Mouse (Mus musculus): ENCODE measurements around the gene Dnah11. TPM values are rescaled to one million over a fixed set of nuclear protein-coding genes. Genes with fewer than 3 reads are reported as not detected.

Gene Dnah11
- total and polyA plus RNA-seq, 3 experiments = 0.11 to 0.77 TPM; not detected in 1

- TF ChIP-seq RCOR1 (IDR thresholded peaks at IDR 0.05; ENCODE audit: low read depth, low read length) (no peak), SIN3A (IDR thresholded peaks at IDR 0.05; ENCODE audit: low read length) (no peak), JUND (IDR thresholded peaks at IDR 0.05; ENCODE audit: low read depth, low read length) (no peak), EP300 (IDR thresholded peaks at IDR 0.05; ENCODE audit: low read depth in 1 of 2, low read length in 2 of 2) (no peak), GATA1 (IDR thresholded peaks at IDR 0.05; ENCODE audit: low read depth, low read length) (no peak), NELFE (IDR thresholded peaks at IDR 0.05; ENCODE audit: low read depth, low read length) (no peak), POLR2A (IDR thresholded peaks at IDR 0.05; ENCODE audit: control insufficient read depth in 1 of 2, insufficient read depth in 1 of 2, low read depth in 1 of 2, low read length in 2 of 2, poor library complexity in 1 of 2) (no peak), ETS1 (IDR thresholded peaks at IDR 0.05; ENCODE audit: low read depth, low read length) (no peak), MXI1 (IDR thresholded peaks at IDR 0.05; ENCODE audit: low read depth, low read length) (no peak)
- H3K4me3 ChIP-seq (ENCODE audit: control insufficient read depth in 1 of 2, insufficient read depth in 1 of 2, low read depth in 2 of 2, low read length in 2 of 2) = no peak overlapping the region
- H3K4me1 ChIP-seq (ENCODE audit: control insufficient read depth in 1 of 2, insufficient read depth in 2 of 2, low read length in 2 of 2) = no peaks in the 10 kb centered on the region
- no peak for DNase-seq (ENCODE audit: low read depth, low spot score)
- H3K9me3 ChIP-seq (replicated peaks; ENCODE audit: insufficient read depth, low read length) = no peaks in the 10 kb centered on the region
- no peak overlapping the region for H3K9ac ChIP-seq (ENCODE audit: control insufficient read depth, low read depth, low read length, poor library complexity, severe bottlenecking)
- H3K36me3 ChIP-seq (ENCODE audit: control insufficient read depth in 1 of 2, insufficient read depth in 2 of 2, low read length in 2 of 2) = no peaks in the 10 kb centered on the region
- H3K27me3 ChIP-seq (ENCODE audit: control insufficient read depth in 1 of 2, insufficient read depth in 2 of 2, low read length in 2 of 2) = no peaks in the 10 kb centered on the region; a peak in 1 of 4 replicates
- H3K27ac ChIP-seq (ENCODE audit: control insufficient read depth, low read depth, low read length) = no peak overlapping the region
- H3K79me2 ChIP-seq (ENCODE audit: control insufficient read depth, insufficient read depth, low read length, poor library complexity) = no peaks in the 10 kb centered on the region
Measured at GRCm38 (mm10) chr12:117938214-117938613, 260.6 kb downstream of the Dnah11 start.

- Histone ChIP-seq H3K27ac (ENCODE audit: control insufficient read depth, low read depth, low read length) (no peak overlapping the region), H3K36me3 (ENCODE audit: control insufficient read depth in 1 of 2, insufficient read depth in 2 of 2, low read length in 2 of 2) (no peaks in the 10 kb centered on the region), H3K9ac (ENCODE audit: control insufficient read depth, low read depth, low read length, poor library complexity, severe bottlenecking) (no peak overlapping the region), H3K4me1 (ENCODE audit: control insufficient read depth in 1 of 2, insufficient read depth in 2 of 2, low read length in 2 of 2) (no peaks in the 10 kb centered on the region), H3K79me2 (ENCODE audit: control insufficient read depth, insufficient read depth, low read length, poor library complexity) (no peaks in the 10 kb centered on the region), H3K27me3 (ENCODE audit: control insufficient read depth in 1 of 2, insufficient read depth in 2 of 2, low read length in 2 of 2) (peaks cover 0 to 2% of the 10 kb centered on the region in 2 experiments; a peak in 2 of 4 replicates), H3K9me3 (replicated peaks; ENCODE audit: insufficient read depth, low read length) (no peaks in the 10 kb centered on the region), H3K4me3 (ENCODE audit: control insufficient read depth in 1 of 2, insufficient read depth in 1 of 2, low read depth in 2 of 2, low read length in 2 of 2) (no peak overlapping the region)
- peak; percentile 16 for DNase-seq (ENCODE audit: low read depth, low spot score)
- TF ChIP-seq EP300 (IDR thresholded peaks at IDR 0.05; ENCODE audit: low read depth in 1 of 2, low read length in 2 of 2) (peak in 1 of 2 experiments; percentile 12; a peak in 1 of 4 replicates), SIN3A (IDR thresholded peaks at IDR 0.05; ENCODE audit: low read length) (no peak)
Measured at GRCm38 (mm10) chr12:117932026-117932425, 266.8 kb downstream of the Dnah11 start.

GRCm38 (mm10) chr12:117929768-117930167 is 269.1 kb downstream of the Dnah11 start:
- Histone ChIP-seq H3K79me2 (ENCODE audit: control insufficient read depth, insufficient read depth, low read length, poor library complexity) (no peaks in the 10 kb centered on the region), H3K36me3 (ENCODE audit: control insufficient read depth in 1 of 2, insufficient read depth in 2 of 2, low read length in 2 of 2) (no peaks in the 10 kb centered on the region), H3K9me3 (replicated peaks; ENCODE audit: insufficient read depth, low read length) (no peaks in the 10 kb centered on the region), H3K27ac (ENCODE audit: control insufficient read depth, low read depth, low read length) (no peak overlapping the region), H3K9ac (ENCODE audit: control insufficient read depth, low read depth, low read length, poor library complexity, severe bottlenecking) (no peak overlapping the region), H3K27me3 (ENCODE audit: control insufficient read depth in 1 of 2, insufficient read depth in 2 of 2, low read length in 2 of 2) (peaks cover 0 to 4% of the 10 kb centered on the region in 2 experiments; a peak in 2 of 4 replicates), H3K4me3 (ENCODE audit: control insufficient read depth in 1 of 2, insufficient read depth in 1 of 2, low read depth in 2 of 2, low read length in 2 of 2) (no peak overlapping the region), H3K4me1 (ENCODE audit: control insufficient read depth in 1 of 2, insufficient read depth in 2 of 2, low read length in 2 of 2) (no peaks in the 10 kb centered on the region)
- no peak for DNase-seq (ENCODE audit: low read depth, low spot score)
- TF ChIP-seq USF2 (IDR thresholded peaks at IDR 0.05; ENCODE audit: borderline replicate concordance in 1 of 2, insufficient read depth in 1 of 2, low read depth in 1 of 2, low read length in 2 of 2) (no peak), GATA1 (IDR thresholded peaks at IDR 0.05; ENCODE audit: low read depth, low read length) (no peak), POLR2A (IDR thresholded peaks at IDR 0.05; ENCODE audit: control insufficient read depth in 1 of 2, insufficient read depth in 1 of 2, low read depth in 1 of 2, low read length in 2 of 2, poor library complexity in 1 of 2) (no peak), CHD2 (IDR thresholded peaks at IDR 0.05; ENCODE audit: low read length) (no peak), ELF1 (IDR thresholded peaks at IDR 0.05; ENCODE audit: low read depth, low read length) (no peak), JUND (IDR thresholded peaks at IDR 0.05; ENCODE audit: low read depth, low read length) (no peak), RCOR1 (IDR thresholded peaks at IDR 0.05; ENCODE audit: low read depth, low read length) (no peak), E2F4 (IDR thresholded peaks at IDR 0.05; ENCODE audit: borderline replicate concordance, low read depth, low read length) (no peak), ETS1 (IDR thresholded peaks at IDR 0.05; ENCODE audit: low read depth, low read length) (no peak), BHLHE40 (IDR thresholded peaks at IDR 0.05; ENCODE audit: borderline replicate concordance, low read depth, low read length) (no peak), MYB (IDR thresholded peaks at IDR 0.05; ENCODE audit: low read depth, low read length) (no peak), ZNF384 (IDR thresholded peaks at IDR 0.05; ENCODE audit: low read depth, low read length) (no peak), ZKSCAN1 (IDR thresholded peaks at IDR 0.05; ENCODE audit: low read depth, low read length) (no peak), USF1 (IDR thresholded peaks at IDR 0.05; ENCODE audit: low read depth, low read length) (no peak), MAFK (IDR thresholded peaks at IDR 0.05; ENCODE audit: borderline replicate concordance, low read depth, low read length) (no peak), UBTF (IDR thresholded peaks at IDR 0.05; ENCODE audit: borderline replicate concordance, insufficient read depth, low read depth, low read length) (no peak), TCF12 (IDR thresholded peaks at IDR 0.05; ENCODE audit: low read depth, low read length) (no peak), SIN3A (IDR thresholded peaks at IDR 0.05; ENCODE audit: low read length) (no peak), MXI1 (IDR thresholded peaks at IDR 0.05; ENCODE audit: low read depth, low read length) (no peak), TBP (IDR thresholded peaks at IDR 0.05; ENCODE audit: low read depth, low read length) (no peak)
